Mouse (Mus musculus) heart, adult 8-10 months (tissue): ENCODE measurements around the gene Pcolce. TPM values are rescaled to one million over a fixed set of nuclear protein-coding genes. Genes with fewer than 3 reads are reported as not detected.
A peak's percentile ranks its signal among the peaks of the same experiment; 100 is the strongest.

Experiments used
- DNase-seq: peaks from one replicate; pipeline ENCODE4 v3.0.0; 2022; ENCODE audit warnings: low spot score
- total RNA-seq, 4 experiments: library from RNA; stranded (reverse); gene quantifications; 2 replicates each; pipeline ENCODE4 v1.2.4; 2022

The Pcolce gene
- 10 to 100 TPM; 38.9 to 46.0 (median 42.2) TPM for total RNA-seq

- no peak for DNase-seq
Observed at GRCm38 (mm10) chr5:137613550-137613949, at the start of gene Pcolce. TSS of gene Pcolce (minus strand) at chr5:137613784.

- no peak for DNase-seq
Observed at GRCm38 (mm10) chr5:137663057-137663456, 49.5 kb upstream of the Pcolce start.

GRCm38 (mm10) chr5:137660064-137660688 is 46.6 kb upstream of the Pcolce start:
- DNase-seq, result peak; percentile 89

- peak; percentile 83 for DNase-seq
Observed at GRCm38 (mm10) chr5:137656977-137657376, 43.4 kb upstream of the Pcolce start.

GRCm38 (mm10) chr5:137654746-137655145 is 41.2 kb upstream of the Pcolce start:
- DNase-seq, result no peak

- DNase-seq, result no peak
Observed at GRCm38 (mm10) chr5:137653366-137653765, 39.8 kb upstream of the Pcolce start.

GRCm38 (mm10) chr5:137652474-137652873 is 38.9 kb upstream of the Pcolce start:
- peak; percentile 78 for DNase-seq

GRCm38 (mm10) chr5:137649669-137650571 is 36.3 kb upstream of the Pcolce start:
- DNase-seq, result no peak

GRCm38 (mm10) chr5:137649251-137649650 is 35.7 kb upstream of the Pcolce start:
- no peak for DNase-seq

GRCm38 (mm10) chr5:137647827-137648601 is 34.4 kb upstream of the Pcolce start:
- DNase-seq, result no peak

- DNase-seq, result no peak
Observed at GRCm38 (mm10) chr5:137645652-137646091, 32.1 kb upstream of the Pcolce start, which contains the start of gene Irs3. TSS of gene Irs3 (minus strand) at chr5:137645714.

- no peak for DNase-seq
Observed at GRCm38 (mm10) chr5:137645091-137645651, 31.6 kb upstream of the Pcolce start.

GRCm38 (mm10) chr5:137644484-137644883 is 30.9 kb upstream of the Pcolce start:
- DNase-seq, result no peak

- DNase-seq, result no peak
Observed at GRCm38 (mm10) chr5:137642886-137643285, 29.3 kb upstream of the Pcolce start.

GRCm38 (mm10) chr5:137641054-137641453 is 27.5 kb upstream of the Pcolce start, which contains the start of gene Sap25:
TSS of gene Sap25 (plus strand) at chr5:137641334.
- DNase-seq, result no peak

- DNase-seq, result no peak
Observed at GRCm38 (mm10) chr5:137639472-137639871, 25.9 kb upstream of the Pcolce start.

- DNase-seq, result no peak
Observed at GRCm38 (mm10) chr5:137633397-137634084, 20.0 kb upstream of the Pcolce start.

- DNase-seq, result peak; percentile 30
Observed at GRCm38 (mm10) chr5:137631591-137631990, 18.0 kb upstream of the Pcolce start.

- peak; percentile 47 for DNase-seq
Observed at GRCm38 (mm10) chr5:137631171-137631570, 17.6 kb upstream of the Pcolce start.

GRCm38 (mm10) chr5:137630602-137631001 is 17.0 kb upstream of the Pcolce start:
- DNase-seq, result peak; percentile 73
